Mouse (Mus musculus) bone marrow macrophage, adult 2 months (primary cell): ENCODE results near the gene Pbld1.

Source experiments
- CTCF ChIP-seq: IDR thresholded peaks from 2 replicates; pipeline ENCODE4 v1.5.1; 2012; ENCODE audit warnings: low read depth, mild to moderate bottlenecking, low read length, moderate library complexity
- POLR2A ChIP-seq: IDR thresholded peaks from 2 replicates; pipeline ENCODE4 v1.6.1; 2012; ENCODE audit warnings: mild to moderate bottlenecking, low read depth, low read length, borderline replicate concordance

DNA sequence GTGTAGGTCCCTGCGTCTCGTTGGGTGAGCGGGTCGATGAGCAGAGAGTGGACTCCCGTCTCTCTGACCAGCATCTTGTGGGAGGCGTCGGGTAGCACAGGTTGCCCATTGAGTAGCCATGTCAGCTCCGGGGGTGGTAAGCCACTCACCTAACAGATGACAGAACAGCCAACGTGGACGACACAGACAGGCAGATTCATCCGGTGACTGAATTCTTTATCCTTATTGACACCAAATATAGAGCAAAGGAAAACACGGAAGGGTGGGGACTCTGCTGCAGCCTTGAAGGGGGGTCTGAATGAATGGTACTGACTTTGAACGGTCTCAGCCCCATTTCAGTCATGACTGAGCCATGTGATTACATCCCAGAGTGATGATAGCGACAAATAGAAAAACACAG is 62.0 kb downstream of the Pbld1 start:
- TF ChIP-seq CTCF: no peak
- no peak for TF ChIP-seq POLR2A
